Mouse (Mus musculus) spleen, adult 2 months (tissue): ENCODE measurements around the gene Rprm.

Experiments
- CTCF ChIP-seq: fragments of 200-500 bp; IDR thresholded peaks from 2 replicates; pipeline ENCODE4 v1.5.1; 2011; ENCODE audit warnings: mild to moderate bottlenecking, inconsistent platforms; ENCODE audit not compliant: insufficient read depth, insufficient read length, insufficient replicate concordance; ENCODE audit errors: extremely low read depth
- POLR2A ChIP-seq: fragments of 200-500 bp; IDR thresholded peaks from 2 replicates; pipeline ENCODE4 v1.6.1; 2011; ENCODE audit warnings: low read depth, low read length, inconsistent platforms

DNA sequence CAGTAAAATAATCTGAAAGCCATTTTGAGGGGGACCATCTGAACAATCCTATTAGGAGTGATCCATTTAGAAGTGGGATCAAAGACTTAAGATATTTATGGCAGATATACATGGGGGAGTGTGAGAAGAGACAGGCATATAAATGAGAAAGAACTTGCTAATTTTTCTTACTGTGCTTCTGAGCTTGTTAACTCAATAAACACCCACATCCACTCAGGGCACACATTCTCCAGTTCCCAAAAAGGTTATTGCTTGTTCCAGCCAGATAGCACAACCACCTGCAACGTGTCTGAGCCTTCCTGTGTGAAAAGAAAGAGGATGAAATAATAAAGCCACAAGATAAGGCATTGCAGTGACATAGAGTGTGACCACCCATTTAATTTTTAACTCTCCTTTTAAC lies 22.9 kb downstream of the Rprm start:
- TF ChIP-seq POLR2A (no peak), CTCF (no peak)
